Mouse (Mus musculus): ENCODE measurements around the gene Senp3. TPM values are rescaled to one million over a fixed set of nuclear protein-coding genes. Genes with fewer than 3 reads are reported as not detected.

Gene Senp3
- polyA plus RNA-seq, 1 experiment = 5.4 TPM

- Histone ChIP-seq H3K4me3 (replicated peaks) (no peak within 1 kb of the TSS), H3K9me3 (ENCODE audit: control insufficient read depth, low read length) (no peaks in the 10 kb centered on the region), H3K36me3 (ENCODE audit: control insufficient read depth) (no peaks in the 10 kb centered on the region; the same call in 1 of the 2 replicates), H3K27me3 (ENCODE audit: control insufficient read depth) (peaks cover 7% of the 10 kb centered on the region), H3K4me1 (ENCODE audit: control insufficient read depth) (peaks cover 34% of the 10 kb centered on the region)
- no peak for TF ChIP-seq GATA1 (IDR thresholded peaks at IDR 0.05; ENCODE audit: low read length)
These were observed 3.8 kb upstream of the Senp3 start, which contains the start of gene Tnfsf13 for GRCm38 (mm10) chr11:69685526-69686148. TSS of gene Tnfsf13 (minus strand) at chr11:69685784.

- no peak overlapping the region for H3K4me3 ChIP-seq (replicated peaks)
- H3K36me3 ChIP-seq (ENCODE audit: control insufficient read depth) = peaks cover 6% of the 10 kb centered on the region
- H3K9me3 ChIP-seq (ENCODE audit: control insufficient read depth, low read length) = no peaks in the 10 kb centered on the region
- TF ChIP-seq TAL1 (IDR thresholded peaks at IDR 0.05; ENCODE audit: low read length) (no peak), GATA1 (IDR thresholded peaks at IDR 0.05; ENCODE audit: low read length) (no peak)
- peaks cover 38% of the 10 kb centered on the region for H3K4me1 ChIP-seq (ENCODE audit: control insufficient read depth)
- H3K27me3 ChIP-seq (ENCODE audit: control insufficient read depth) = peaks cover 7% of the 10 kb centered on the region
These were observed 3.1 kb upstream of the Senp3 start for GRCm38 (mm10) chr11:69684936-69685335.

- peaks cover 40% of the 10 kb centered on the region for H3K4me1 ChIP-seq (ENCODE audit: control insufficient read depth)
- peaks cover 7% of the 10 kb centered on the region for H3K27me3 ChIP-seq (ENCODE audit: control insufficient read depth)
- no peaks in the 10 kb centered on the region for H3K9me3 ChIP-seq (ENCODE audit: control insufficient read depth, low read length)
- TF ChIP-seq GATA1 (IDR thresholded peaks at IDR 0.05; ENCODE audit: low read length) (no peak), TAL1 (IDR thresholded peaks at IDR 0.05; ENCODE audit: low read length) (no peak)
- no peak overlapping the region for H3K4me3 ChIP-seq (replicated peaks)
- peaks cover 12% of the 10 kb centered on the region for H3K36me3 ChIP-seq (ENCODE audit: control insufficient read depth)
These were observed 2.4 kb upstream of the Senp3 start for GRCm38 (mm10) chr11:69684128-69684745.

GRCm38 (mm10) chr11:69683576-69683975 lies 1.7 kb upstream of the Senp3 start:
- peaks cover 40% of the 10 kb centered on the region for H3K4me1 ChIP-seq (ENCODE audit: control insufficient read depth)
- TF ChIP-seq TAL1 (IDR thresholded peaks at IDR 0.05; ENCODE audit: low read length) (no peak), GATA1 (IDR thresholded peaks at IDR 0.05; ENCODE audit: low read length) (no peak)
- H3K27me3 ChIP-seq (ENCODE audit: control insufficient read depth) = peaks cover 7% of the 10 kb centered on the region
- no peaks in the 10 kb centered on the region for H3K9me3 ChIP-seq (ENCODE audit: control insufficient read depth, low read length)
- H3K4me3 ChIP-seq (replicated peaks) = no peak overlapping the region
- peaks cover 17% of the 10 kb centered on the region for H3K36me3 ChIP-seq (ENCODE audit: control insufficient read depth)

- no peaks in the 10 kb centered on the region for H3K9me3 ChIP-seq (ENCODE audit: control insufficient read depth, low read length)
- no peak for TF ChIP-seq GATA1 (IDR thresholded peaks at IDR 0.05; ENCODE audit: low read length)
- peaks cover 7% of the 10 kb centered on the region for H3K27me3 ChIP-seq (ENCODE audit: control insufficient read depth)
- H3K4me3 ChIP-seq (replicated peaks) = peak overlapping the region; percentile 91
- H3K4me1 ChIP-seq (ENCODE audit: control insufficient read depth) = peaks cover 40% of the 10 kb centered on the region
- peaks cover 23% of the 10 kb centered on the region for H3K36me3 ChIP-seq (ENCODE audit: control insufficient read depth)
These were observed 1.1 kb upstream of the Senp3 start for GRCm38 (mm10) chr11:69682840-69683533.

GRCm38 (mm10) chr11:69682209-69682839 lies 440 bp upstream of the Senp3 start:
- no peaks in the 10 kb centered on the region for H3K9me3 ChIP-seq (ENCODE audit: control insufficient read depth, low read length)
- TF ChIP-seq TAL1 (IDR thresholded peaks at IDR 0.05; ENCODE audit: low read length) (no peak), GATA1 (IDR thresholded peaks at IDR 0.05; ENCODE audit: low read length) (no peak)
- peaks cover 40% of the 10 kb centered on the region for H3K4me1 ChIP-seq (ENCODE audit: control insufficient read depth)
- peaks cover 28% of the 10 kb centered on the region for H3K36me3 ChIP-seq (ENCODE audit: control insufficient read depth)
- H3K27me3 ChIP-seq (ENCODE audit: control insufficient read depth) = peaks cover 7% of the 10 kb centered on the region
- H3K4me3 ChIP-seq (replicated peaks) = peak overlapping the region; percentile 91

- Histone ChIP-seq H3K4me1 (ENCODE audit: control insufficient read depth) (peaks cover 46% of the 10 kb centered on the region), H3K4me3 (replicated peaks) (peak overlapping the region; percentile 91), H3K9me3 (ENCODE audit: control insufficient read depth, low read length) (no peaks in the 10 kb centered on the region), H3K36me3 (ENCODE audit: control insufficient read depth) (peaks cover 49% of the 10 kb centered on the region), H3K27me3 (ENCODE audit: control insufficient read depth) (0 out of 2 replicates have a peak, but pooled peaks cover 2% of the 10 kb centered on the region)
- TF ChIP-seq TAL1 (IDR thresholded peaks at IDR 0.05; ENCODE audit: low read length) (no peak), GATA1 (IDR thresholded peaks at IDR 0.05; ENCODE audit: low read length) (no peak)
These were observed 1.6 kb downstream of the Senp3 start for GRCm38 (mm10) chr11:69680136-69680855.

- H3K9me3 ChIP-seq (ENCODE audit: control insufficient read depth, low read length) = no peaks in the 10 kb centered on the region
- H3K4me1 ChIP-seq (ENCODE audit: control insufficient read depth) = peaks cover 54% of the 10 kb centered on the region
- H3K27me3 ChIP-seq (ENCODE audit: control insufficient read depth) = no peaks in the 10 kb centered on the region
- TF ChIP-seq GATA1 (IDR thresholded peaks at IDR 0.05; ENCODE audit: low read length) (no peak), TAL1 (IDR thresholded peaks at IDR 0.05; ENCODE audit: low read length) (no peak)
- no peak overlapping the region for H3K4me3 ChIP-seq (replicated peaks)
- H3K36me3 ChIP-seq (ENCODE audit: control insufficient read depth) = peaks cover 60% of the 10 kb centered on the region
These were observed 2.7 kb downstream of the Senp3 start for GRCm38 (mm10) chr11:69679144-69679543.

Data from erythroblast, embryonic 14.5 days (primary cell).